Mouse (Mus musculus): ENCODE results near the gene Gabpb2.
"Not testable (repeated sequence)": the region's sequence is repeated elsewhere in the genome, so short reads cannot be mapped to it uniquely, and the experiment has no call there.

Gene Gabpb2

DNA sequence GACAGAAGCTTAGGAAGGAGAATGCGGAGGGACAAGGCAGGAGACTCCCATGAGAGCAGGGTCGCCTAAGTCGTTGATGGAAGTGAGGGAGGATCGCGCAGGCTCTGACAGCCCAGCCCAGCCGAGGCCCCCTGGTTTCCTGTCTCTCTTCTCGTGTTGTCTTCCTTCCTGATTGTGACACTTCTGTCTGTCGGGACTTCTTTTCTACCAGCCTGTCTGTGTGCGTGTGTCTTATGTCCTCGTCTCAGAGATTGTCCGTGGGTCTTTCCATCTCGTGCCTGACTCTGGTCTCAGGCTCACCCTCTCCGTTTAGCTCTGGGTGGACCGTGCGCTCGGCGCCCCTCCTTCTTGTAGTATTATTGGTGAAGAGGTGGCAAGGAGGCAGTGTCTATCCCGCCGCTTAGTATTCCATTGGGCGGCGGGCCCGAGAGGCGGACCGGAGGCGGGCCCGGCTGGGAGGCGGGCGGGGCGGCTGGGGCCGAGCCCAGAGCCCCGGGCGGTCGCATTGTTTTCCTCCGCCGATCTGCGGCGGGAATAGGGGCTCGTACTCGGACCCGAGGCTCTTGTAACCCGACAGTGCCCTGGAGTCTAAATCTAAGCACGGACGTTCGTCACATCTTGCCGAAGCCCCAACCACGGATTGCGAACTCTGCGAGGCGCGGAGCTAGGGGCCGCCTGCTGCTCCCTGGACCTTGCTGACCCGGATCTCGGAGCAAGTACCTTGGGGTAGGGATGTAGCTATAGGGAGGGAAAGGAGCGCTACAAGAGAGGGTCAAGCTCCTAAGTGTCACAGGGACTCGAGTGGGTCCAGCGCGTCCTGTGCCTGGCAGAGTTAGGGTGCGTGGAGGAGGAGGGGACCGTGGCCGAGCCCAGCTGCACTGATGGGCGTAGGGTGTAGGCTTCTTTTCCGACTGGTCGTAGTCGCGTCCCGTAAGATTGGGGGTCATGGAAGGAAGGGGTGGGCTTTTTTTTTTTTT, 57.4 kb downstream of the Gabpb2 start, which contains the start of gene Sema6c:
Sema6c (plus strand) TSS at position 471 of the 977 bp plus-strand sequence.
- DNase-seq (ENCODE audit: low spot score): peak; percentile 90

DNA sequence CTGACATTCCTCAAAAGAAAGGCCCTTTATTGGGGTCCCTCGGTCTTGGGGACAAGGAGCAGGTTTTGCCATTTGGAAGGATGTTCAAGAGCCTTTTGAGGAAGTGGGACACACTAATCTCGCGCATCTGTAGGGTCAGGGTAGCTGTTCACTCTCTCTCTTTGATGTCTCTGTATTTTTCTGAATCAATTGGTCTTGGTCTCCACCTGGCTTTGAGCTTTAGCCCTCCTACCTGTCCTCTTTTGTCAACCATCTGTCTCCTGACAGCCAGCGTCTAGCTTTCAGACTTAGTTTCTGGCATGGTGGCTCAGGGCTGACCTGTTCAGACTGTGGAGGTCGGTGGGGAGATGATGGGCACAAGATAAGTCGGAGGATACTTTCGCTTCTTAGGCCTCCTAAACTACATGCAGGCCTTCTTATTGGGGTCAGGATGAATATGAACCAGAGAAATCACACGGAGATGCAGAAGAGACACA, 58.2 kb downstream of the Gabpb2 start:
- DNase-seq (ENCODE audit: low spot score): no peak

DNA sequence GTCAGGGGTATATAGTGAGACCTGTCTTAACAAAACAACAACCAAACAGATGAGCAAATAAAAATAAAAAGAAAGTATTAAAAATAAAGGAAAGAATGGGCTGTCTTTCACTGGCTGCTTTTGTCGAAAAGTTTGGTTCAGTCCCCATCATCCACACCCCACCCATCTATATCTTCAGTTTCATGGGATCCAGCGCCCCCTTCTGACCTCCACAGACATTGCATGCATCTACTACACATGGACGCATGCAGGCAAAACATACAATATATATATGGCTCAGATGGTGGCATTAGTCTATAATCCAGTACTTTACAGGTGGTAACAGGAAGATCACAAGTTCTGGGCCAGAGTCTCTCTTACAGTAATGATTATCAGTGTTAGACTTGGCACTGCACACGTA, 63.8 kb downstream of the Gabpb2 start:
- DNase-seq (ENCODE audit: low spot score): no peak

DNA sequence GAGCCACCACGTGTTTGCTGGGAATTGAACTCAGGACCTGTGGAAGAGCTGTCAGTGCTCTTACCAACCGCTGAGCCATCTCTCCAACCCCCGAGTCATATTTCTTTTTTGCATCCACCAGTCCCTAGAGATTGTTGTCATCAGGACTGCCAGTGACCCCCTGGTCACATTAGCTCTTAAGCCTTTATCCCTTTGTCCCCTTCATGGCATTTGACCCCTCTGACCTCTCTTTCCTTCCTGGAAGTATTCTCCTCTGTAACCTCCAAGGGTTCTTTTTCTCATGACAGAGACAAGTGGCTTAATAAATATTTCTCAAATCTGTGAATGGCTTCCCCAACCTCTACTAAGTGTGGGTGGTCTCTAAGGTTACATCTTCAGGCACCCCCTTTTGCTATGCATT, 69.8 kb downstream of the Gabpb2 start:
- DNase-seq (ENCODE audit: low spot score): no peak

DNA sequence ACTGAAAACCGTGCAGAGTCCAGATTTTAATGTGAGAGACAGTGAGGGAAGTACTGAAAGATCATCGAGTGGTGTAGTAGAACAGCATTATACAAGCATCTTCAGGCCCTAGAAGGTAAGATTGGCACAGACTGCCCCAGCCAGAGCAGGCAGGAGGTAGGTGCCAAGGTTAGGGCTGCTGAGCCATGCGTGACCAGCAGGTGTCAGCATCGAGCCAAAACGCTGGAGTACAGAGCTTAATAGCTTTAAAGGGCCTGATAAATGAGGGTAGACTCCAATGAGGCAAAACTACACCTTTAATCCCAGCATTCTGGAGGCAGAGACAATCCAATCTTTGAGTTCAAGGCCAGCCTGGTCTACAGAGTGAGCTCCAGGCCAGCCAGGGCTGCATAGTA, 75.1 kb downstream of the Gabpb2 start:
- peak; percentile 87 for DNase-seq (ENCODE audit: low spot score)

DNA sequence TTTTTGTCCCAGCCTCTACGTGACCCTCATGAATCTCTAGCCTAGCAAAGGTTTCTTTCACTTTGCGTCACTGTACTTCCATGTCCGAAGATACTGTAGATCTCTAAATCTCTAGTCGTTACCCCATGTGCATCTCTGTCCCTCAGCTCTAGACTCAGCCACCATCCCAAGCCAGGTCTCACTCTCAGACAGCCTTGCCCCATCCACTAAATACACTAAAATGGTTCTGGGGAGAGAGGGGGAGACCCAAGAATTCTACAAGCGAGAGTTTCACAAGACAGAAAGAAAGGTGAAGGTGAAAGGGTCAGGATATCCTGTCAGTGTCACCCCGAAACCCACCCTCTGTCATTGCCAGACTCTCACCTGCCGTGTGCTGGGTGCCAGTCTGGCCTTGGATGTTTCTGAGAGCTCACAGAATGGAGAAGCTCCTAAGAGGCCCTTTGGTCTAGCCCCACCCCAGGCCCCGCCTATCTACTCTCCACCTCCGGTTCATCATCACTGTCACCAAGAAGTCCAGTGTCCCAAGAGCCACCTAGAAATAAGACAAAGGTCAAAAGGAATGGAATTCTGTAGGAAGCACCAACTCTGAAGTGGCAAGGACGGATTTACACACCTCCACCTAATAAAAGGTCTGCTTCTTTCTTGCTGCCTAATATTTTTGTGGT, 75.6 kb downstream of the Gabpb2 start, which contains the start of gene Tnfaip8l2:
Tnfaip8l2 (minus strand) TSS at position 409 of the 665 bp plus-strand sequence.
- DNase-seq (ENCODE audit: low spot score): no peak

DNA sequence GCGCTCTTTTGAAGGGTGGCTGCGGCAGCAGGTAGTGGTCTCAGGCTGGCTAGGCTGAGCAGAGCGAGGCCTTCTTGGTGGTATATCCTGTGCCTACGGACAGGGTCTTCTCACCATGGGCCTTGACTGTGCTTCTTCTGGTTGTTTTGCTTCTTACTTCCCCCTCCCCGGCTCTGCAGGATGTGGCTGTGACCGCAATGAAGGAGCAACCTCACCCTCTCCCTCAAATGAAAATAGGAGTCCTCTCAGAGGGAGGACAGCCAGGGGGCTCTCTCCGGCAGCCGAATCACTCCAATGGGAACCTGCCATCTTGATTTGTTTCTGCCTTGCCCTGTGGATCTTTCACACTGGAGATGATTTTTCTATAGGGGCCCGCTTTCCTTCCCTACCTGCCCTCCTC, 76.2 kb downstream of the Gabpb2 start:
- no peak for DNase-seq (ENCODE audit: low spot score)

DNA sequence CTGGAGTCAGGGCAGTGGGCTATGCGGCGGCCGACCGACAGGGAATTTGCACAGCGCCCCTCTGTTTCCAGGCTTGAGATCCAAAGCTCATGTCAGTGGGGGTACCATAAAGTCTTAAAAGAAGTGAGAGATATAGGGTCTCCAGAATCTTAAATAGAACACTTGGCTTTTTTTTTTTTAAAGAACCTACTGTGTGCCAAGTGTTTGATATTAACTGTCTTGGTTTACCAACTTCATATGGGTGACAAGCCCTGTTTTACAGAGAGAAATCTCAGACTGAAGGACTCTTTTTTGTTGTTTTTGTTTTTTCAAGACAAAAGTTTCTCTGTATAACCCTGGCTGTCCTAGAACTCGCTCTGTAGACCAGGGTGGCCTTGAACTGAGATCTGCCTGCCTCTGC, 76.9 kb downstream of the Gabpb2 start:
- DNase-seq (ENCODE audit: low spot score): no peak

DNA sequence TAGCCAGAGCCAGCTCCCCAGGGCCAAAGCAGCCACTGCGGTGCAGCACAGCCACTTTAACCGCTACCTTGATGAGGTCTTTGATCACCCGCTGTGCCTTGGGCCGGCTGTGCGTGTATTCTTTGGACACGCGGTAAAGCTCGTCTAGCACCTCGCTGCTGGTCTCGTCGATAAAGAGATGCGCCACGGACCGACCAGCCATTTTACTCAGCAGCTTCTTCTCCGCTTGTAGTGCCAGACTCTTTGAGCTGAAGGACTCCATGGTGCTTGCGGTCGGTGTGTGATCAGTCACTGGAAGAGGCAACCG, 77.5 kb downstream of the Gabpb2 start:
- DNase-seq (ENCODE audit: low spot score): no peak

DNA sequence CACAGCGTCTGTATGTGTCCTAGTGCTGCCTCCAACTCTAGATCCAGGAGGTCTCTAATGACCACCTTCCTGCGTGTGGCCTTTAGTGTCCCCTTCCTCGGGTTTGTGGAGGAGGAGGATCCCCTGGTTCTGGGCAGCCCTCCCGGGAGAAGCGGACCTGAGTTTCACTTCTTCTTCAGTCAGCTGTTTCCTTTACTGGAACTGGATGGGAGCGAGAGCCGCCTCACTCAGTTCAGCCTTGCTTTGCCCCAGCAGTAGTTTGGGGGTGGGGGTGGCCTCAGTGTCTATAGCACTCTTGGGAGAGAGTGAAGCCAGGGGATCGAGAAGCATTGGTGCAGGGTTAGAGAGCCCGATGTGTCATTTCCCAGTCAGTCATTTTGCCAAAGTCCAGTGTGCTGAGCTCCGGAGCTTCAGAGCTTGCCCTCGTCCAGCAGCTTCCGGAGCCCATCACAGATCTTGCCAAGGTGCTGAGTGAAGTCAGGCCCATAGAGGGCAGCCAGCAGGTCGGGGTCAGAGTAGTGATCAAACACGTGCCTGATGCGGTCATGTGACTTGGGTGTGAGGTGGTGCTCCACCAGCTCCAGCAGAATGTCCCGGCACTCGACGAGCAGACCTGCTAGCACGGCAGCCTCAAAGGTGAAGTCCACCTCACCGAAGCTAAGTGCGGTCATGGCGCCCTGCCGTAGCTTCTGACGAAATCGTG, 78.0 kb downstream of the Gabpb2 start:
- no peak for DNase-seq (ENCODE audit: low spot score)

DNA sequence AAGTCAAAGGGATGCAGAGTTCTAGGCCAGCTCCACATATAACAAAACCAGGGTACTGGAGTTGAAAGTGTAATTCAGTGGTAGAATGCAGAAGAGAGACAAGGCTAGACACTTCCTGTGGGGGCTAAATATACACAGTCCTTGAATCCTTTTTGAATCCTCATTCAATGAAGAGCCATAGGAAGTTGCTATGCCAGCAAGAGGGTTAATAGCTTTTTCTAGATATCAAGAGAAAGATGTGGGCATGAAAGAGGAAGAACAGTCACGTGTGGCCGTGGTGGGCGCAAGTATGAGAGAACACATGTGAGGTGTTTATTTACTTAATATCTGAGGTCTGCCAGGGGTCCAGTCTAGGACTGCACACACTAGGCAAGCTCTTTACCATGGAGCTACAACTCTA, 81.4 kb downstream of the Gabpb2 start:
- no peak for DNase-seq (ENCODE audit: low spot score)

DNA sequence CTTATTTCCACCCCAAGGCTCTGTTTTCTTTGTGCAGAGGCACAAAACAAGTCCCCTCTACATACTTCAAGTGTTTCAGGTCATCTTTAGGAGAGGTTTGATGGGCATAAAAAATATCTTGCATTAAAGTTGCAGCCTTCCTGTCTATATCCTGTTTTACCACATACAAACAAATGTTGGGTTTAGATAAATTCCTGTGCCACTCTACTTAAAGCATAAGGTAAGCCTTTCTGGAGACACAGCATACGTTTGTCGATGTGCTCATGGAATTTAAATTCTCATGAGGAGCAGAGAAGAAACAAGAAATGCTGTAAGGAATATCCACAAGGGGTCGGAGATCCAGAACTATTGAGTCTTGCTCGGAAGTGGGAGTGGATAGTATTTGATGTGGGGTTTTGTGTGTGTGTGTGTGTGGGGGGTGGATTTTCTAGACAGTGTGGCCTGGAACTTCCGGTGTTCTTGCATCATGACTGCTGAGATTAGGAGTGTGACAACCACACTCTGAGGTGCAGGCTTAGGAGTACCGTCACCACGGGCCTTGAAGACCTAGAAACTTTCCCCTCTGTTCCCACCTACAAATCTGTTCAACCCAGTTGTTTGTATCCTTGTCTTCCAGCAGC, 82.2 kb downstream of the Gabpb2 start:
- no peak for DNase-seq (ENCODE audit: low spot score)

DNA sequence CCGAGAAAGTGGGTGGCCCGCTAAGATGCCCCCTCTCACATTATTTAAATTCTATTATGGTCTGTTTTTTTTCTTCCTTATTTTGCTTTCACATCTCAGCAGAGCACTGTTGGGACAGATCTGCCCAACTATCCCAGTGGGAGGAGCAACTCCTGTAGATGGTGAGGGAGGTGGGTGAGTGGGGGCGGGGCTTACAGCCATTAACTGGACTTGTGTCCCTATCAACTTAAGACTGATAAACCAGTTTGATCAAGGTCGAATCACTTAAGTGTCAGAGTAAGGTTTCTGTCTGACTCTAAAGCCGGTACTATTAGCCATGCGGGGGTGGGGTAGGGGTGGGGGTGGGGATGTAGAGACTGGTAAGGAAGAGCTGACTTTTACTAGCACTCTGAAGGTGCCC, 82.7 kb downstream of the Gabpb2 start:
- peak; percentile 71 for DNase-seq (ENCODE audit: low spot score)

DNA sequence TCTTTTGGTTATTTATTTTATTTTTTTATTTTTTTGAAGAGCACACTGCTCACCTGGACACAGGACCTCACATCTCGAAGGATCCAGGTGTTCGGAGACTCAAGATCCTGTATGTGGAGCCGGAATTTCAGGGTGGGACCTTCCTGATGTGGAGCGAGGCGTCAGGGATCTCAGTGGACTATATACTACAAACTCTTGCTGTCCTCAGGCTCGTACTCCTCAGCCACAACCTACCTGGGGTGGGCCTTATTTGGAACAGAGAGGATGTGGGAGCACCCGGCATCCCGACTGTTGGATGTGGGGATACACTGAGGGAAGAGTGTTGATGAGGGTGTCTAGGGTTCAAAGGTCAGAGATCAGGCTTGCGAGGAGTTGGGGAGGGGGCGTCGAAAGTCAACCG, 83.6 kb downstream of the Gabpb2 start:
- not testable (repeated sequence) for DNase-seq (ENCODE audit: low spot score)

DNA sequence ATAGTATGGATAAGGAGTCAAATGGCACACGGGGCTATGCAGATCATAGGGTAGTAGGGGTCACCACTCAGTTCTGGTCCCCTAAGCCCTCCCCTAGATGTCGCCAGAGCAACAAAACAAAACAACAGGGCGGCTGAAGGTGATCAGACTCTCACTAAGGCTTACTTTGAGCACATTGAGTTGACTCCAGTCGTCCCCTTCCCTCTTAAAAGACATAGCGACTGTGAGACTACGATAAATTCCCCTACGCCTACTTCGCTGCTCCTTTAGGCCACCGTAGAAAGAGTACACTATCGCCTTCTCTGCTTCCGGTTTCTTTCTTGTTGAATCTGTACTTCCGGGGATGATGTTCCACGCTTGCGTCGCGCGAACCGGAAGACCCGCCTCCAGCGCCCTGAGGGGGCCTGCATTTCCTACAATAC, 84.0 kb downstream of the Gabpb2 start, which contains the start of the genes Scnm1 and Lysmd1:
Scnm1 (minus strand) TSS at position 332 of the 422 bp plus-strand sequence.
Lysmd1 (plus strand) TSS at position 409 of the 422 bp plus-strand sequence.
- peak; percentile 87 for DNase-seq (ENCODE audit: low spot score)

DNA sequence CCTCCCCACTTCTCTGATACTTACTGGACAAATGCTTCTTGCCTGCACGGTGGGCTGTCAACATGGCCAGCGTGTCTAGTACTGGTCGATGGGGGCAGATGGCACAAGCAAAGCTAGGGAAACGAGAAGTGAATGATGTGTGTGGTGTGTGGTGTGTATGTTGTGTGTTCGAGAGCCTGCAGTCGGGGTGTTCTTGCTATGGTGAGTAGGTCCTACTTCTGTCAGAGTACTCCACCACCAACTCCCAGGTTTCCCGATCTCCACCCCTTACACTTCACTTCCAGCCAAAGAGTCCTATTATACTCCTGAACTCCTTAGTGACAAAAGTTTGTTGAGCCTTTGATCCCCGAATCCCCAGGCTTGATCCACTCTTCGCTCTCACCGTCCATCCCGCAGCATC, 84.5 kb downstream of the Gabpb2 start:
- no peak for DNase-seq (ENCODE audit: low spot score)

DNA sequence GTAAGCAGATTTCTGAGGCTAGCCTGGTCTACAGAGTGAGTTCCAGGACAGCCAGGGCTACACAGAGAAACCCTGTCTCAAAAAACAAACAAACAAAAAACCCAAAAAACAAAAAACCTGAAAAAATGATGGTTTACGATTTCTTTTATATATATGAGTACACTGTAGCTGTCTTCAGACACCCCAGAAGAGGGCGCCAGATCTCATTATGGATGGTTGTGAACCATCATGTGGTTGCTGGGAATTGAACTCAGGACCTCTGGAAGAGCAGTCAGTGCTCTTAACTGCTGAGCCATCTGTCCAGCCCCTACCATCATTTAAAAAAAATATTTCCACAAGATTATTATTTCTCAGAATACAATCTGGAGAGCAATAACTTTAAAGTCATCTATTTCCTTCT, 85.3 kb downstream of the Gabpb2 start:
- DNase-seq (ENCODE audit: low spot score): not testable (repeated sequence)

Data from ovary, postnatal 36 days (tissue).